Mouse (Mus musculus) embryo, embryonic 10 days (tissue): Measurements from ENCODE around the gene Sntg2.

Experiments
- DNase-seq: peaks from one replicate; pipeline ENCODE4 v3.0.0-alpha.2; 2015; ENCODE audit warnings: low spot score

Sntg2 gene

DNA sequence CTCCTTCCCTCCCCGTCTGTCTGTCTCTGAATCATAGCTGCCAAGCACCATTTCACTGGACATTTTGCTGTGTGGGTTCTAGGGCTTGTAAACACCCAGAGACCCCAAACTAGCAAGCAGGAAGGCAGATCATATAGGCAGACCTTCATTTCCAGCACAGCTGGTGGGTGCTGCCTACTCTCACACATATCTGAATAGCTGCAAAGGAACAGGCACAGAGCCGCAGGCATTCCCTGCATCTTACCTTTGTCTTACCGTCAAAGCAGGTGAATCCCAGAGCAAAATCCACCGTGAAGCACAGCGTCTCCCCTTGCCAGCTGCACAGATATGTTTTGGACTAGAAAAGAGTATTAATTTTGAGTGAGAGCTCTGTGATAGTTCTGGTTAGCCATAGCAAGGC lies 172.1 kb downstream of the Sntg2 start:
- no peak for DNase-seq

DNA sequence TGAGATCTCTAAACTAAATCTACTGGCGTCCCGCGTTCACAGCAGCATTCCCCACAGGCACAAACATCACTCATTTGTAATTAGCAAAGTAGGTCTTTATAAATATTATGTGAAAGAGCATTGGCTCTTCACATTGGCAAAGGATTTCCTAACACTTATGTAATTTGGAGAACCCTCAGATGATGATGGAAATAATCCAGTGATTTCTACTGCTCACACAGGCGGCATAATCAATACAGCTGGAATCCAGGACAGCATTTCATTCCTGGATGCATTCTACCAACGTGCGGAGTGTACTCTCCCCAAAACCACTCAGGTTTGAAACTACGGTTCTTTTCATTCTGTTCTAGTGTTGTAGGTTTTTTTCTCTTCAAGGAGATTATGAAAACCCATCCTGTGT lies 172.6 kb downstream of the Sntg2 start:
- no peak for DNase-seq

GRCm38 (mm10) chr12:30199735-30200134 lies 173.4 kb downstream of the Sntg2 start:
- peak; percentile 58 for DNase-seq

DNA sequence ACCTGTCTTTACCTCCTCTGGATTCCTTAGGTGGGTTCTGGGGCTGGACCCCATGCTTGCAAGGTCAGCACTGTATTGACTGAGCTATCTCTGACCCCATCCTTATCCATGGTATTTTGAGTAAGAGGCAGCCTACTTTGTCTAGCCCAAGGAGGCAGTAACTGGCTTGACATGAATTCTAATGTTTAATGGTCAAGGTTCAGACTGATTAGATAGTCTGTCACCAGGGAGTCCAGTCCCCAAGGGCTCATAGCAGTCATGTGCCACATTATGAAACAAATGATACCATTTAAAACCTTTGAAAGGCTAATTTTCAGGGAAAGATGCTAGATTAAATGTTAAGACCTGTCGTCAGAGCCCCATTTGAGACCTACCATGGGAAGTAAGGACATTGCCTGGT lies 174.9 kb downstream of the Sntg2 start:
- DNase-seq = no peak

DNA sequence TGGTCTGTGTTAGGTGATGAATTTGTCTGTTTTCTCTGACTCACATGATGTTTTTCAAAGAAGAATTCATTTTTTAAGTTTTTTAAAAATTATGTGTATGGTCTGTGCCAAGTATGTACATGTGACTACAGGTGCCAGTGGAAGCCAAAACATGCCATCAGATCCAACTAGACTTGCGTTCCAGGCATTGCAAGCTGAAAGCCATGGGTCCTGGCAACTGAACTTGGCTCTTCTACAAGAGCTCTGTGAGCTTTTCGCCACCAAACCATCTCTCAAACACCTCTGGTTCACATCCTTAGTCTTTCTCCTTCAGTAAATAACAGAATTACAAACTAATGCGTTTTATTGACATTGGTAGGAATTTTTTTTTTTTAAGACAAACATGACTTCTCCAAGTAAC lies 191.5 kb downstream of the Sntg2 start:
- DNase-seq = no peak

GRCm38 (mm10) chr12:30179623-30180022 lies 193.6 kb downstream of the Sntg2 start:
- DNase-seq = no peak

- DNase-seq = no peak
Measured at GRCm38 (mm10) chr12:30177966-30178365, 195.2 kb downstream of the Sntg2 start.

- DNase-seq = no peak
Measured at GRCm38 (mm10) chr12:30177529-30177928, 195.6 kb downstream of the Sntg2 start.

GRCm38 (mm10) chr12:30168491-30168890 lies 204.7 kb downstream of the Sntg2 start:
- no peak for DNase-seq

- DNase-seq = no peak
Measured at GRCm38 (mm10) chr12:30164538-30164937, 208.6 kb downstream of the Sntg2 start.

DNA sequence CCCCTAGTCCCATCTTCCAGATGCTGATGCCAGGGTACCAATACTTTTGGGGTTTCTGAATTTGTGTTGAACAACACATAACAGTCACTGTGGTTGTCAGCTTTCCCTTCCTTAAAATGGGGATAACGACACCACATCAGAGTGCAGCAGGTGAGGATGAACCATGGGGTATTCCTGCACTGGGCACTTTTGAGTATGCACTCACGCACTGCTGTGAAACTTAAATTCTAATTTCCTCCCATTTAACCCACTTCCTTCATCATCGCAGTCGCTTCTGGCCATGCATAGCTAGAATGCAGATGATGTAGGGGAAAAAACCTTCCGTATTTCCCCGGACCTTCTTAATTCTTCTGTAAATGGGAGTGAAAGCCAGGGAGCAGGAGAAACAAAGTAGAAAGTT lies 209.2 kb downstream of the Sntg2 start:
- DNase-seq = no peak

DNA sequence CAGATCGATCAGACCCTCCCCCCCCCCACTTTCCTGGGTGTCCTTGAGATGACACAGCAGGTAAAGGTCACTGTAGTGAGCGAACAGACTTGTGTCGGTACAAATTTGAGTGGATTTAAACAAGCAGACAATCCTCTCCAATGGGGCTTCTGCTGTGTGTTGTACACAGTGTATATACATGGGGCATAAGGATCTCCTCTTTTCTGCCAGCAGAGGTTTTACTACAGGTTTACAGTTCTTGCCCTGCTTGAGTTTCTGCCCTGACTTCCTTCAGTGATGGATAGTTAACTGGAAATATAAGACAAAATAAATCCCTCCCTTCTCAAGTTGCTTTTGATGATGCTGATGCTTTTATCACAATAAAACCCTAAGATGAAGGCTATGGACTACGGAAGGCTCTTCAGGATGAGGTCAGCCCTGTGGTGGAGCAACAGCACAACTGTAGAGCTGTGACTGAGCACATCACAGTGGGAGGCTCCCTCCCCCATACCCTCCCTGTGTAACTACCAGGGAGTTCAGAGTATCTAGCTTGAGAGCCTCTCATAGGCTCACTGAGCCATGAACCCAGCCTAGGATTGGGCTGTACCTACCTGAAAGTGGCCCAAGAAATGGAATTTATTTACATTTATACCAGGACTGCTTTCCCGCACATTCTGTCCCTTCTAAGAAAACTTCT lies 211.3 kb downstream of the Sntg2 start:
- DNase-seq = no peak

DNA sequence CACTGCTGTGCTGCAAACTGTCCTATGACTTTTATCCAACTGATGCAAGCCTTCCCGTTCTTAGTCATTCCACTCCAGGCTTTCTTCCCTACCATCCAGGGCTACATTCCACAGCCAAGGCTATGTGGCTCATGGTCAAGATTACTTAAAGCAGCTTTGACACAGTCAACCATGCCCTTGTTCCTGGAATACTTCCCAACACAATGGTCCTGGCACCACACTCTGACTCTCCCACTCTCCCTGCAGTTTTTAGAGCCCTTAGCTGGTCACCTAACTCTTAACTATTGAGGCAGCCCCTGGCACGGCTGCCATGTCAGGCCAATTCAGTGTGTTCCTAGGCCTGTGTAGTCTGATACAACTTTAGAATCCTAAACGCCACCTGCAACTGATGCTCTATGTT lies 212.7 kb downstream of the Sntg2 start:
- no peak for DNase-seq

DNA sequence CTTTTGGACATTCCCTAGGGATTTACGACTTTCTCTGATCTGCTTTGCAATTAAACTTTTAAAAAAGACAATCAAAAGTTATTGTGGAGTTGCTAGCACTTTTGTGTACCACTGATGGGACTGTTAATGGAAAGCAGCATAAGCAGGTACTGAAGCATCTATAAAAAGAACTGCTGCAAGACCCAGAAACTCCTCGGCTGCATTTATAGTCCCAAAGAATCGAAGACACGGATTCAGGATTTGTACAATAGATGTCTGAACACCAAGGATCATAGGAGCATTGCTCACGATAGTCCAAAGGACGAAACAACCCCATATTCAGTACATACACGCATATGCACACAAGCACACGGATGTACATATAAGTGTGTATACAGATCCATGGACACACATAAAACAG lies 213.4 kb downstream of the Sntg2 start:
- no peak for DNase-seq

- no peak for DNase-seq
Measured at GRCm38 (mm10) chr12:30154079-30154673, 219.0 kb downstream of the Sntg2 start.

GRCm38 (mm10) chr12:30142085-30142484 lies 231.1 kb downstream of the Sntg2 start:
- peak; percentile 33 for DNase-seq

GRCm38 (mm10) chr12:30132524-30132923 lies 240.7 kb downstream of the Sntg2 start, which contains the start of gene Tpo:
Gene Tpo (minus strand): TSS chr12:30132624.
- DNase-seq = no peak

GRCm38 (mm10) chr12:30129411-30129716 lies 243.8 kb downstream of the Sntg2 start:
- DNase-seq = no peak

GRCm38 (mm10) chr12:30128561-30129410 lies 244.4 kb downstream of the Sntg2 start:
- DNase-seq = peak; percentile 76
